Mouse (Mus musculus) forebrain, embryonic 13.5 days (tissue): ENCODE results near the gene Mtx2. TPM values are rescaled to one million over a fixed set of nuclear protein-coding genes. Genes with fewer than 3 reads are reported as not detected.

Experiments used
- ATAC-seq: fragments of 200-750 bp; cut with Nextera tagmentation; 2 replicates; pipeline ENCODE4 v1.8.0; 2017
- H3K27ac ChIP-seq: fragments of 300-500 bp; sonication (generic); 2 replicates; pipeline ENCODE4 v1.5.1; 2015; ENCODE audit warnings: inconsistent platforms, mild to moderate bottlenecking, moderate library complexity
- H3K27me3 ChIP-seq: fragments of 300-500 bp; sonication (generic); 2 replicates; pipeline ENCODE4 v1.6.1; 2015; ENCODE audit warnings: mild to moderate bottlenecking, inconsistent platforms
- H3K36me3 ChIP-seq: fragments of 300-500 bp; sonication (generic); 2 replicates; pipeline ENCODE4 v1.6.1; 2015; ENCODE audit warnings: mild to moderate bottlenecking, inconsistent platforms; ENCODE audit not compliant: poor library complexity, severe bottlenecking
- H3K4me1 ChIP-seq: fragments of 300-500 bp; sonication (generic); 2 replicates; pipeline ENCODE4 v1.6.1; 2015; ENCODE audit warnings: inconsistent platforms
- H3K4me2 ChIP-seq: fragments of 300-500 bp; sonication (generic); 2 replicates; pipeline ENCODE4 v1.6.1; 2015; ENCODE audit warnings: inconsistent platforms, mild to moderate bottlenecking, moderate library complexity
- H3K4me3 ChIP-seq: fragments of 300-500 bp; sonication (generic); 2 replicates; pipeline ENCODE4 v1.5.1; 2015; ENCODE audit warnings: mild to moderate bottlenecking, inconsistent platforms
- H3K9ac ChIP-seq: fragments of 300-500 bp; sonication (generic); 2 replicates; pipeline ENCODE4 v1.6.1; 2015; ENCODE audit warnings: mild to moderate bottlenecking, inconsistent platforms
- H3K9me3 ChIP-seq: fragments of 300-500 bp; sonication (generic); replicated peaks from 2 replicates; pipeline ENCODE4 v1.6.1; 2016; ENCODE audit warnings: inconsistent platforms
- WGBS: fragments of 180-500 bp; shearing (Covaris S2); methylation state at CpG from one replicate; pipeline ENCODE4 v1.1.7; 2015; 5-methylcytosine and 5-hydroxymethylcytosine counted together
- polyA plus RNA-seq: library from polyadenylated mRNA; unstranded; fragments of >200 nt; fragmentation: Nextera tagmentation; extraction: Ambion mirVana; gene quantifications from 2 replicates; pipeline ENCODE4 v1.2.1, GENCODE M21; 2015

The Mtx2 gene
- polyA plus RNA-seq: 116 and 136 TPM in 2 replicates

- peak within 1 kb of the TSS; percentile 85 for H3K4me3 ChIP-seq
- H3K9ac ChIP-seq: peak within 1 kb of the TSS; percentile 87
- peak within 1 kb of the TSS; percentile 78 for H3K4me2 ChIP-seq
- H3K27ac ChIP-seq: peak within 1 kb of the TSS; percentile 66
- ATAC-seq: peak; percentile 98
- H3K4me1 ChIP-seq: 0 out of 2 replicates have a peak, but pooled peaks cover 7% of the 10 kb centered on the region
- peaks cover 6% of the 10 kb centered on the region; the same call in 1 of the 2 replicates for H3K27me3 ChIP-seq
- H3K9me3 ChIP-seq: no peaks in the 10 kb centered on the region
- under 1% methylated on average over 73 of the region's 74 CpGs for WGBS
- no peaks in the 10 kb centered on the region for H3K36me3 ChIP-seq
Measured at GRCm38 (mm10) chr2:74825730-74826430, at the start of gene Mtx2. TSS of gene Mtx2 (plus strand) at chr2:74825803.

- Histone ChIP-seq H3K4me3 (no peak overlapping the region), H3K9ac (no peak overlapping the region), H3K9me3 (no peaks in the 10 kb centered on the region), H3K4me2 (no peak overlapping the region), H3K27me3 (peaks cover 10% of the 10 kb centered on the region; the same call in 1 of the 2 replicates), H3K36me3 (no peaks in the 10 kb centered on the region), H3K27ac (no peak overlapping the region), H3K4me1 (no peaks in the 10 kb centered on the region)
- no peak for ATAC-seq
- WGBS: 66% methylated on average over 13 of the region's 13 CpGs
Measured at GRCm38 (mm10) chr2:74777536-74778275, 47.9 kb upstream of the Mtx2 start.

- Histone ChIP-seq H3K4me3 (no peak overlapping the region), H3K4me2 (no peak overlapping the region), H3K4me1 (no peaks in the 10 kb centered on the region), H3K27ac (no peak overlapping the region), H3K27me3 (peaks cover 9% of the 10 kb centered on the region; the same call in 1 of the 2 replicates), H3K9me3 (no peaks in the 10 kb centered on the region), H3K9ac (no peak overlapping the region), H3K36me3 (no peaks in the 10 kb centered on the region)
- 92% methylated on average over 5 of the region's 5 CpGs for WGBS
- ATAC-seq: no peak
Measured at GRCm38 (mm10) chr2:74781386-74781785, 44.2 kb upstream of the Mtx2 start.

GRCm38 (mm10) chr2:74795531-74795930 is 30.1 kb upstream of the Mtx2 start:
- H3K27ac ChIP-seq: no peak overlapping the region
- no peak overlapping the region for H3K4me2 ChIP-seq
- 69% methylated on average over 7 of the region's 7 CpGs for WGBS
- no peak for ATAC-seq
- no peaks in the 10 kb centered on the region for H3K36me3 ChIP-seq
- H3K4me3 ChIP-seq: no peak overlapping the region
- no peaks in the 10 kb centered on the region for H3K4me1 ChIP-seq
- H3K9me3 ChIP-seq: no peaks in the 10 kb centered on the region
- no peaks in the 10 kb centered on the region for H3K27me3 ChIP-seq
- H3K9ac ChIP-seq: no peak overlapping the region

- H3K4me3 ChIP-seq: no peak overlapping the region
- 87% methylated on average over 5 of the region's 5 CpGs for WGBS
- no peak for ATAC-seq
Measured at GRCm38 (mm10) chr2:74808431-74808830, 17.2 kb upstream of the Mtx2 start.

GRCm38 (mm10) chr2:74822654-74823053 is 2.9 kb upstream of the Mtx2 start:
- ATAC-seq: no peak
- 79% methylated on average over 5 of the region's 5 CpGs for WGBS

More at GRCm38 (mm10) chr2:74808431-74808830, 17.2 kb upstream of the Mtx2 start:
- Histone ChIP-seq H3K9me3 (no peaks in the 10 kb centered on the region), H3K4me1 (no peaks in the 10 kb centered on the region), H3K4me2 (no peak overlapping the region), H3K9ac (no peak overlapping the region), H3K27me3 (0 out of 2 replicates have a peak, but pooled peaks cover under 1% of the 10 kb centered on the region), H3K27ac (no peak overlapping the region), H3K36me3 (no peaks in the 10 kb centered on the region)

GRCm38 (mm10) chr2:74825371-74825729 is 253 bp upstream of the Mtx2 start:
- Histone ChIP-seq H3K36me3 (no peaks in the 10 kb centered on the region), H3K4me2 (peak overlapping the region; percentile 78), H3K4me1 (0 out of 2 replicates have a peak, but pooled peaks cover 7% of the 10 kb centered on the region), H3K9me3 (no peaks in the 10 kb centered on the region), H3K9ac (peak overlapping the region; percentile 87), H3K4me3 (peak overlapping the region; percentile 85), H3K27ac (peak overlapping the region; percentile 66; the same call in 1 of the 2 replicates), H3K27me3 (peaks cover 7% of the 10 kb centered on the region; the same call in 1 of the 2 replicates)
- WGBS: 76% methylated on average over 3 of the region's 3 CpGs
- ATAC-seq: peak; percentile 48; the same call in 1 of the 2 replicates

More at GRCm38 (mm10) chr2:74822654-74823053, 2.9 kb upstream of the Mtx2 start:
- no peak overlapping the region for H3K4me2 ChIP-seq
- H3K27me3 ChIP-seq: peaks cover 10% of the 10 kb centered on the region
- 0 out of 2 replicates have a peak, but pooled peaks cover 7% of the 10 kb centered on the region for H3K4me1 ChIP-seq
- H3K9ac ChIP-seq: no peak overlapping the region
- no peak overlapping the region for H3K27ac ChIP-seq
- H3K36me3 ChIP-seq: no peaks in the 10 kb centered on the region
- no peaks in the 10 kb centered on the region for H3K9me3 ChIP-seq
- no peak overlapping the region for H3K4me3 ChIP-seq

GRCm38 (mm10) chr2:74846992-74847391 is 21.4 kb downstream of the Mtx2 start:
- Histone ChIP-seq H3K27ac (no peak overlapping the region), H3K4me1 (no peaks in the 10 kb centered on the region), H3K36me3 (no peaks in the 10 kb centered on the region), H3K9me3 (no peaks in the 10 kb centered on the region), H3K4me2 (no peak overlapping the region), H3K4me3 (no peak overlapping the region), H3K9ac (no peak overlapping the region), H3K27me3 (no peaks in the 10 kb centered on the region)
- 88% methylated on average over 5 of the region's 5 CpGs for WGBS
- ATAC-seq: no peak

GRCm38 (mm10) chr2:74847516-74847915 is 21.9 kb downstream of the Mtx2 start:
- Histone ChIP-seq H3K9ac (no peak overlapping the region), H3K9me3 (no peaks in the 10 kb centered on the region), H3K4me3 (no peak overlapping the region), H3K27me3 (no peaks in the 10 kb centered on the region), H3K36me3 (no peaks in the 10 kb centered on the region), H3K4me2 (no peak overlapping the region), H3K27ac (no peak overlapping the region), H3K4me1 (no peaks in the 10 kb centered on the region)
- ATAC-seq: no peak
- 80% methylated on average over 2 of the region's 2 CpGs for WGBS

- no peaks in the 10 kb centered on the region for H3K4me1 ChIP-seq
- H3K9me3 ChIP-seq: no peaks in the 10 kb centered on the region
- no peak overlapping the region for H3K4me3 ChIP-seq
- H3K27ac ChIP-seq: no peak overlapping the region
- no peak for ATAC-seq
- H3K27me3 ChIP-seq: no peaks in the 10 kb centered on the region
- no peaks in the 10 kb centered on the region for H3K36me3 ChIP-seq
- no peak overlapping the region for H3K9ac ChIP-seq
- H3K4me2 ChIP-seq: no peak overlapping the region
- WGBS: 64% methylated on average over 1 of the region's 1 CpGs
Measured at GRCm38 (mm10) chr2:74850036-74850435, 24.4 kb downstream of the Mtx2 start.

GRCm38 (mm10) chr2:74862070-74862476 is 36.5 kb downstream of the Mtx2 start:
- 95% methylated on average over 1 of the region's 1 CpGs for WGBS
- Histone ChIP-seq H3K9ac (no peak overlapping the region), H3K9me3 (peaks cover 8% of the 10 kb centered on the region; the same call in 1 of the 2 replicates), H3K4me2 (no peak overlapping the region), H3K4me3 (no peak overlapping the region), H3K36me3 (peaks cover 14% of the 10 kb centered on the region), H3K27ac (no peak overlapping the region), H3K4me1 (no peaks in the 10 kb centered on the region), H3K27me3 (no peaks in the 10 kb centered on the region)
- ATAC-seq: no peak

GRCm38 (mm10) chr2:74865414-74865813 is 39.8 kb downstream of the Mtx2 start:
- no peak overlapping the region for H3K4me3 ChIP-seq
- ATAC-seq: no peak
- peaks cover 8% of the 10 kb centered on the region; the same call in 1 of the 2 replicates for H3K9me3 ChIP-seq
- H3K27me3 ChIP-seq: no peaks in the 10 kb centered on the region
- H3K36me3 ChIP-seq: peaks cover 14% of the 10 kb centered on the region
- H3K27ac ChIP-seq: no peak overlapping the region
- no peaks in the 10 kb centered on the region for H3K4me1 ChIP-seq
- no peak overlapping the region for H3K4me2 ChIP-seq
- H3K9ac ChIP-seq: no peak overlapping the region
